Mouse (Mus musculus) small intestine, adult 2 months (tissue): ENCODE data around the gene Olfr1428. TPM values are rescaled to one million over a fixed set of nuclear protein-coding genes. Genes with fewer than 3 reads are reported as not detected.

Experiments
- H3K27ac ChIP-seq: fragments of 200-500 bp; 2 replicates; pipeline ENCODE4 v1.5.1; 2012; ENCODE audit warnings: low read depth, low read length, control low read depth, inconsistent platforms; ENCODE audit not compliant: insufficient read depth
- H3K27me3 ChIP-seq: fragments of 200-500 bp; 2 replicates; pipeline ENCODE4 v1.6.1; 2012; ENCODE audit warnings: mild to moderate bottlenecking, moderate library complexity, low read length, inconsistent platforms; ENCODE audit not compliant: control insufficient read depth, insufficient read depth
- H3K36me3 ChIP-seq: fragments of 200-500 bp; 2 replicates; pipeline ENCODE4 v1.6.1; 2012; ENCODE audit warnings: mild to moderate bottlenecking, low read length, control low read depth, inconsistent platforms; ENCODE audit not compliant: control insufficient read depth, insufficient read depth
- H3K4me1 ChIP-seq: fragments of 200-500 bp; 2 replicates; pipeline ENCODE4 v1.6.1; 2012; ENCODE audit warnings: low read length, inconsistent platforms, mixed read lengths; ENCODE audit not compliant: control insufficient read depth, insufficient read depth, insufficient read length
- H3K4me3 ChIP-seq: fragments of 200-500 bp; 2 replicates; pipeline ENCODE4 v1.5.1; 2012; ENCODE audit warnings: low read depth, mild to moderate bottlenecking, control low read depth, inconsistent platforms, low read length, moderate library complexity
- CTCF ChIP-seq: fragments of 200-500 bp; IDR thresholded peaks from 2 replicates; pipeline ENCODE4 v1.5.1; 2012; ENCODE audit warnings: low read depth, mild to moderate bottlenecking, control low read depth, inconsistent platforms, low read length, moderate library complexity, mixed read lengths; ENCODE audit not compliant: insufficient replicate concordance, insufficient read length; ENCODE audit errors: extremely low read depth
- POLR2A ChIP-seq: fragments of 200-500 bp; IDR thresholded peaks from 2 replicates; pipeline ENCODE4 v1.6.1; 2012; ENCODE audit warnings: low read depth, mild to moderate bottlenecking, control low read depth, inconsistent platforms, low read length, moderate library complexity
- whole genome bisulfite sequencing: fragments of 180-500 bp; shearing (Covaris S2); methylation state at CpG from one replicate; pipeline ENCODE4 v1.1.7; 2018; 5-methylcytosine and 5-hydroxymethylcytosine counted together
- polyA plus RNA-seq: library from polyadenylated mRNA; depleted of rRNA; stranded (reverse); fragments of >200 nt; gene quantifications from 2 replicates; pipeline ENCODE4 v1.2.3, GENCODE M21; 2012; rRNA removed

The Olfr1428 gene
- not detected in 2 replicates for polyA plus RNA-seq

DNA sequence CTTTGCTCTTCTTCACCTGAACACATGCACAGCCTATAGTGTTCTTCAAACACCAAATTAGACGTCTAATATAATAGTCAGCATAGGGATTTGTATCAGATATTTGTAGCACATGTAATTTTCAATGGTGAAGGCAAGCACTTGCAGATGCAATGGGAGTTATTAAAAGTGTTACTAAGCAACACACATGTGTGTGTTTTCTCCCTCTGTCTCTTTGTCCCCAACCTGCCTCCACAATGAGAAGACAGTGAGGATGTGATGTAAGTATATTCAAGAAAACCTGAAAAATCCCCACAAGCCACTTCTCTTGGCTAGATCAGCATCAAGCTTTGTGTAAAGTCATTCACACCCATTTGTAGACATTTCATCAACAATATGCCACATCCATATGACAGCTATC, at the start of gene Olfr1428:
TSS of gene Olfr1428 (minus strand) at position 101 of the 400 bp plus-strand sequence.
- Histone ChIP-seq H3K27me3 (no peaks in the 10 kb centered on the region), H3K4me3 (no peak within 1 kb of the TSS), H3K4me1 (no peaks in the 10 kb centered on the region), H3K36me3 (no peaks in the 10 kb centered on the region), H3K27ac (no peak within 1 kb of the TSS)
- TF ChIP-seq POLR2A (no peak), CTCF (no peak)
- WGBS: 72% methylated on average over 1 of the region's 1 CpGs

DNA sequence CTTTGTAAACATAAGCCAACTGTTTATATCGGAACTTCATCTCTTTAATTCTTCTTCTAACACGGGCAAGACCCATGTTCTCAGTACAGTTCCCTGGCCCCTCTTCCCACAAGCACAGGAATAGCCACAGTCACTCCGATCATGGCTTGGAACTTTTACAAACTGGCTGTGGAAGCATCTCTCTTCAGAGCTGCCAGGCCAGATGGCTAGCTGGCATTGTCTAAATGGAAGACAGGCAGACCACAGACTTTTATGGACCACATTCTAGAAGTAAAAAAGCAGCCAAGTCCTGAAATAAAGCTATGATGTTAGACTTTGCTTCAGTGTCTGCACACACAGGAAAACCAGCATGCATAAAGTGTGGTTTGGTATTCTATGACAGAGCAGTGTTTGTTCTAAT, 29.8 kb upstream of the Olfr1428 start:
- TF ChIP-seq CTCF (no peak), POLR2A (no peak)
- no peak overlapping the region for H3K27ac ChIP-seq
- 78% methylated on average over 3 of the region's 3 CpGs for WGBS
- H3K27me3 ChIP-seq: no peaks in the 10 kb centered on the region
- H3K4me3 ChIP-seq: no peak overlapping the region
- no peaks in the 10 kb centered on the region for H3K4me1 ChIP-seq
- H3K36me3 ChIP-seq: no peaks in the 10 kb centered on the region

DNA sequence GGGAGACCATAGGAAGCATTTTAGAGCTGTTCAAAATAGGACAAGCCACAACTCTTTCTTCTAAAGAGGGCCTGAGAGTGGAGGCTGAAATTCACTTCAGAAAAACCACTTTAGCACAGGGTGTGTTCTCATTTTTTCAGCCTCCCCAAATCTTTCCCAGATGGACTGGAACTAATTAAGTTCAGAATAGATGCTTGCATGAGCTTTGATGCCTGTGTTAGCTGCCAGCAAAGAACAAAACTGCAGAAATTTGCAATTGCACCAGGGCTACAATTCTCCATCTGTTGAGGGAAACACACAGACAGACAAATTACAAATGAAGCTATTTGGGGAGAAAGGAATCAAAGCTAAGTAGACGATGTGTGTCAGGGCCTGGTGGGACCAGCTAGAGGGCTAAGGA, 27.7 kb upstream of the Olfr1428 start:
- H3K4me3 ChIP-seq: no peak overlapping the region
- H3K36me3 ChIP-seq: no peaks in the 10 kb centered on the region
- no peaks in the 10 kb centered on the region for H3K27me3 ChIP-seq
- TF ChIP-seq CTCF (no peak), POLR2A (no peak)
- no peaks in the 10 kb centered on the region for H3K4me1 ChIP-seq
- H3K27ac ChIP-seq: no peak overlapping the region
- whole genome bisulfite sequencing: 74% methylated on average over 1 of the region's 1 CpGs

DNA sequence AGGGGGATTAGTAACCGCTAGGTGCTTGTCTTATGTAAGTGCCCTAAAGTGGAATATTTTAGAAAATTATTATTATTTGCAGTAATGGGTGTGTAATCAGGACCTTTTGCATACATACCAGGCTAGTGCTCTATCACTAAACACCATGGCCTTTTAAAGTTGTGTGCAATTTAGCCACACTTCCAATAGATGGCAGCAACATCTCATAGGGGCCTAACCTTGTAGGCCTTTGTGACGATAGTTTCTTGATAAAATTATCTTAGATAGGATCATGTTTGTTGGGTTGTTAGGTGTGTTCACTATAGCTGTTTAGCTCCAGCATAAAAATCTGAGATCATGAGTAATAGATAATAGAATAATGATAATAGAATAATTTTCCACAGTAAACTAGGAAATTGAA, 18.6 kb upstream of the Olfr1428 start:
- Histone ChIP-seq H3K4me3 (no peak overlapping the region), H3K36me3 (no peaks in the 10 kb centered on the region), H3K27me3 (no peaks in the 10 kb centered on the region), H3K4me1 (no peaks in the 10 kb centered on the region), H3K27ac (no peak overlapping the region)
- TF ChIP-seq CTCF (no peak), POLR2A (no peak)
- 23% methylated on average over 2 of the region's 2 CpGs for WGBS

DNA sequence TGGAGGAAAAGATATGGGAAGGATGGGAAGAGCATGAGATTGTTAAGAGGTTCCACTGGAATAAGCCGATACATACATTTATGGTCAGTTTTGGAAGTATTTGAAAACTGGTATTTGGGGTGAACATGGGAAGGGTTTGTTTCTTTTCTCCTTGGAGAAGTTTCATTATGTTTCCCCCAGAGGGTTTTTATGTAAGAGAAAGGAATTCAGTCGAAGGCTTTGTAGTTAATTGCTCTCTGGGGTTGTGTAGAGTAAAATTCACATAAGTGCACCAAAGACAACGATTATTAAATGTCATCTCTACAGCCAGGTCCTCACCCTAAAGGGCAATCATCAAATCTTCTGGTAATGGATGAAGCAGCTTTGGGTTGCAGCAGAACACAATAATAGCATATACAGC, 7.4 kb upstream of the Olfr1428 start, which contains the start of gene Olfr76:
TSS of gene Olfr76 (minus strand) at position 101 of the 400 bp plus-strand sequence.
- Histone ChIP-seq H3K27ac (no peak within 1 kb of the TSS), H3K4me3 (no peak within 1 kb of the TSS), H3K4me1 (no peaks in the 10 kb centered on the region), H3K27me3 (no peaks in the 10 kb centered on the region), H3K36me3 (no peaks in the 10 kb centered on the region)
- WGBS: 73% methylated on average over 3 of the region's 3 CpGs
- TF ChIP-seq POLR2A: no peak
- TF ChIP-seq CTCF: no peak

DNA sequence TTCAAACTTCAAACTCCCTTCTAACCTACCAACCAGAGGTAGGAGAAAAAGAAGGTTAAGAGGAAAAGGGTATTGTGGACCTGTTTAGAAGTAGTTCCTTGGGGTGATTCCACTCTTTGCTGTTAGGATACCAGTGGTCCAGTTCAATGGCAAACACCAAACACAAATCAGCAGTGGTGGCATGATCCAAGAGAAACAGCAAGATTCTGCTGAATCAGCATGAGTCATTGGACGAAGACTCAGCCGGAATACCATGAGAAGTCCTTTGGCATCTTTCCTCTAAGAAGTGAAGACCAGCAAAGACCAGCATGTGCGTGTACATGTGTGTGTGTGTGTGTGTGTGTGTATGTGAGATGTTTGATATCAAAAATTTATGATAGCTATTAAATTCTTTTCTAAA, 767 bp upstream of the Olfr1428 start:
- Histone ChIP-seq H3K27me3 (no peaks in the 10 kb centered on the region), H3K4me3 (no peak overlapping the region), H3K36me3 (no peaks in the 10 kb centered on the region), H3K27ac (no peak overlapping the region), H3K4me1 (no peaks in the 10 kb centered on the region)
- TF ChIP-seq POLR2A: no peak
- 89% methylated on average over 3 of the region's 3 CpGs for WGBS

DNA sequence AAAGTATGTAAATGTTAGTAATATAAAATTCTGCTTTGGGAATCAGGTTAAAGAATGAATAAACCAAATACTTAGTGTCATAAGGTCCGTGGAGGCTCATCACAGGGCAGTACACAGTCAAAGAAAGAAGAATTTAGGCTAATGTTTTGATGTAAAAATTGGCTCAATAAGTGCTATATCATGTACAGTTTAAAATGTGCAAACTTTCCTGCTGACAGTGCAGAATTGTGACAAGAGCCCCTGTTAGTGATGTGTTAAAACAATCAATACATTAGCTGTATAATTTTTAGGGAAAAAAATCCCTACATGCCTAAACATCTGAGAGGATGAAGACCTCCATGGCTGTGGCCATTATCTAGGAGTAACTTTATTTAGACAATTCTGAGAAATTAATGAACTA, 1.9 kb downstream of the Olfr1428 start:
- Histone ChIP-seq H3K27me3 (no peaks in the 10 kb centered on the region), H3K36me3 (no peaks in the 10 kb centered on the region), H3K4me3 (no peak overlapping the region), H3K4me1 (no peaks in the 10 kb centered on the region), H3K27ac (no peak overlapping the region)
- WGBS: 36% methylated on average over 1 of the region's 1 CpGs
- no peak for TF ChIP-seq CTCF
- TF ChIP-seq POLR2A: no peak

DNA sequence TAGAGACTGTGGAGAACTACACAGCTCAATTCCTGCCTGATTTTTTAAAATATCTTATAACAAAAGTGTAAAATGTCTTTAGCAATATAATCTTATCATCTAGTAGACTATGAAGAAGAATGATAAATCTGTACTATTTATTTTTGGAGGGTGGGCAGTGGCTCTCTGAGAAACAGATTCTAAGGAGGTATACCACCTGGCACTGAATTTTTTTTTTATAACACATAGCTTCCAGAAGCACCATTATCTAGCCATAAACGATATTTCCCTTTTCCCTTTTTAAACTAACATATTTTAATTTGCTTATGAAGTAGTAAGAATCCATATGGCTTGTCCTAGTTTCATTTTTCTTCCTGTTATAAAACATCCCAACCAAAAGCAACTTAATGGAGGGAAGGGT, 11.2 kb downstream of the Olfr1428 start:
- WGBS: 49% methylated on average over 1 of the region's 1 CpGs
- Histone ChIP-seq H3K4me3 (no peak overlapping the region), H3K27me3 (no peaks in the 10 kb centered on the region), H3K27ac (no peak overlapping the region), H3K4me1 (no peaks in the 10 kb centered on the region), H3K36me3 (no peaks in the 10 kb centered on the region)
- TF ChIP-seq CTCF (no peak), POLR2A (no peak)
